Mouse (Mus musculus) cerebellum, adult 2 months (tissue): ENCODE results near the gene Rbfox1. TPM values are rescaled to one million over a fixed set of nuclear protein-coding genes. Genes with fewer than 3 reads are reported as not detected.

Experiments used
- DNase-seq, 2 experiments: peaks; one replicate each; pipeline ENCODE4 v3.0.0; 2021
- H3K27ac ChIP-seq: fragments of 200-500 bp; 2 replicates; pipeline ENCODE4 v1.5.1; 2012; ENCODE audit warnings: low read length, control low read depth, inconsistent platforms; ENCODE audit not compliant: insufficient read depth
- H3K27me3 ChIP-seq: fragments of 200-500 bp; 2 replicates; pipeline ENCODE4 v1.6.1; 2012; ENCODE audit warnings: inconsistent platforms, mild to moderate bottlenecking, low read length, moderate library complexity; ENCODE audit not compliant: control insufficient read depth, insufficient read depth
- H3K4me1 ChIP-seq: fragments of 200-500 bp; 2 replicates; pipeline ENCODE4 v1.6.1; 2011; ENCODE audit warnings: low read length; ENCODE audit not compliant: control insufficient read depth, insufficient read depth
- H3K4me3 ChIP-seq: fragments of 200-500 bp; replicated peaks from 2 replicates; pipeline ENCODE3; 2011; ENCODE audit warnings: mild to moderate bottlenecking, low read depth, low read length, control low read depth; ENCODE audit not compliant: insufficient read depth
- CTCF ChIP-seq: fragments of 200-500 bp; IDR thresholded peaks from 2 replicates; pipeline ENCODE4 v1.5.1; 2011; ENCODE audit warnings: low read depth, mild to moderate bottlenecking, control low read depth, low read length, moderate library complexity, borderline replicate concordance; ENCODE audit not compliant: insufficient read depth
- POLR2A ChIP-seq: fragments of 200-500 bp; IDR thresholded peaks from 2 replicates; pipeline ENCODE4 v1.6.1; 2011; ENCODE audit warnings: low read length, control low read depth, borderline replicate concordance; ENCODE audit not compliant: insufficient read depth
- WGBS: fragments of 180-500 bp; shearing (Covaris S2); methylation state at CpG from one replicate; pipeline ENCODE4 v1.1.7; 2018; 5-methylcytosine and 5-hydroxymethylcytosine counted together
- polyA plus RNA-seq: library from polyadenylated mRNA; depleted of rRNA; stranded (reverse); fragments of >200 nt; gene quantifications from 2 replicates; pipeline ENCODE4 v1.2.3, GENCODE M21; 2012; rRNA removed

The Rbfox1 gene
- 132 and 157 TPM in 2 replicates for polyA plus RNA-seq

- 1% methylated on average over 66 of the region's 69 CpGs for WGBS
- no peaks in the 10 kb centered on the region for H3K27me3 ChIP-seq
- peak; percentile 73 to 75 for DNase-seq
- H3K4me1 ChIP-seq: no peaks in the 10 kb centered on the region; the same call in 1 of the 2 replicates
- TF ChIP-seq POLR2A (peak; percentile 21; the same call in 1 of the 2 replicates), CTCF (no peak)
- H3K4me3 ChIP-seq: peak within 1 kb of the TSS; percentile 66
- peak within 1 kb of the TSS; percentile 2 for H3K27ac ChIP-seq
These were observed at the start of gene Rbfox1 for GRCm38 (mm10) chr16:5884746-5885689. Gene Rbfox1 (plus strand): TSS chr16:5885355.

- WGBS: 96% methylated on average over 2 of the region's 2 CpGs
- Histone ChIP-seq H3K27me3 (no peaks in the 10 kb centered on the region), H3K27ac (no peak overlapping the region), H3K4me1 (no peaks in the 10 kb centered on the region), H3K4me3 (no peak overlapping the region)
- DNase-seq: no peak
- no peak for TF ChIP-seq POLR2A
- no peak for TF ChIP-seq CTCF
These were observed 48.4 kb upstream of the Rbfox1 start for GRCm38 (mm10) chr16:5836744-5837143.

- H3K4me1 ChIP-seq: no peaks in the 10 kb centered on the region
- H3K27me3 ChIP-seq: no peaks in the 10 kb centered on the region
- no peak overlapping the region for H3K27ac ChIP-seq
- no peak overlapping the region for H3K4me3 ChIP-seq
- DNase-seq: no peak
- 80% methylated on average over 5 of the region's 5 CpGs for WGBS
- TF ChIP-seq POLR2A (no peak), CTCF (no peak)
These were observed 44.0 kb upstream of the Rbfox1 start for GRCm38 (mm10) chr16:5841167-5841566.

GRCm38 (mm10) chr16:5845645-5846044, 39.5 kb upstream of the Rbfox1 start:
- no peak overlapping the region for H3K27ac ChIP-seq
- no peak for DNase-seq
- H3K4me1 ChIP-seq: no peaks in the 10 kb centered on the region
- 77% methylated on average over 11 of the region's 11 CpGs for WGBS
- no peak overlapping the region for H3K4me3 ChIP-seq
- TF ChIP-seq CTCF (no peak), POLR2A (no peak)
- no peaks in the 10 kb centered on the region for H3K27me3 ChIP-seq

- TF ChIP-seq POLR2A: no peak
- TF ChIP-seq CTCF: no peak
- Histone ChIP-seq H3K27me3 (0 out of 2 replicates have a peak, but pooled peaks cover 2% of the 10 kb centered on the region), H3K4me1 (no peaks in the 10 kb centered on the region), H3K27ac (no peak overlapping the region), H3K4me3 (no peak overlapping the region)
- 75% methylated on average over 2 of the region's 2 CpGs for WGBS
- DNase-seq: no peak
These were observed 32.1 kb upstream of the Rbfox1 start for GRCm38 (mm10) chr16:5853055-5853454.

GRCm38 (mm10) chr16:5864350-5864749, 20.8 kb upstream of the Rbfox1 start:
- Histone ChIP-seq H3K27me3 (no peaks in the 10 kb centered on the region), H3K4me3 (no peak overlapping the region), H3K27ac (no peak overlapping the region), H3K4me1 (no peaks in the 10 kb centered on the region; the same call in 1 of the 2 replicates)
- 18% methylated on average over 4 of the region's 4 CpGs for WGBS
- peak; percentile 51 to 82 for DNase-seq
- TF ChIP-seq POLR2A (no peak), CTCF (no peak)

GRCm38 (mm10) chr16:5866966-5867365, 18.2 kb upstream of the Rbfox1 start:
- Histone ChIP-seq H3K27ac (no peak overlapping the region), H3K27me3 (no peaks in the 10 kb centered on the region), H3K4me1 (no peaks in the 10 kb centered on the region; the same call in 1 of the 2 replicates), H3K4me3 (no peak overlapping the region)
- 23% methylated on average over 1 of the region's 1 CpGs for WGBS
- peak in 1 of 2 experiments; percentile 19 for DNase-seq
- no peak for TF ChIP-seq CTCF
- TF ChIP-seq POLR2A: no peak

GRCm38 (mm10) chr16:5870391-5870790, 14.8 kb upstream of the Rbfox1 start:
- Histone ChIP-seq H3K27me3 (no peaks in the 10 kb centered on the region), H3K4me3 (no peak overlapping the region), H3K4me1 (no peaks in the 10 kb centered on the region), H3K27ac (no peak overlapping the region)
- no peak for TF ChIP-seq CTCF
- TF ChIP-seq POLR2A: no peak
- 28% methylated on average over 3 of the region's 3 CpGs for WGBS
- no peak for DNase-seq
